Mouse (Mus musculus) bone marrow macrophage, adult 2 months (primary cell): ENCODE data around the gene Prss33. TPM values are rescaled to one million over a fixed set of nuclear protein-coding genes. Genes with fewer than 3 reads are reported as not detected.
A peak's percentile ranks its signal among the peaks of the same experiment; 100 is the strongest.

Experiments
- H3K27ac ChIP-seq: 2 replicates; pipeline ENCODE4 v1.5.1; 2012; ENCODE audit warnings: low read depth, low read length; ENCODE audit not compliant: insufficient read depth
- H3K4me1 ChIP-seq: 2 replicates; pipeline ENCODE4 v1.6.1; 2012; ENCODE audit warnings: low read length; ENCODE audit not compliant: control insufficient read depth, insufficient read depth
- H3K4me3 ChIP-seq: 2 replicates; pipeline ENCODE4 v1.5.1; 2012; ENCODE audit warnings: mild to moderate bottlenecking, low read length, moderate library complexity; ENCODE audit not compliant: insufficient read depth
- CTCF ChIP-seq: IDR thresholded peaks from 2 replicates; pipeline ENCODE4 v1.5.1; 2012; ENCODE audit warnings: low read depth, mild to moderate bottlenecking, low read length, moderate library complexity
- POLR2A ChIP-seq: IDR thresholded peaks from 2 replicates; pipeline ENCODE4 v1.6.1; 2012; ENCODE audit warnings: mild to moderate bottlenecking, low read depth, low read length, borderline replicate concordance
- polyA plus RNA-seq: library from polyadenylated mRNA; stranded (reverse); fragments of >200 nt; gene quantifications from 2 replicates; pipeline ENCODE4 v1.2.4, GENCODE M21; 2012; ENCODE audit not compliant: missing spikeins, insufficient read depth, insufficient read length

Gene Prss33
- polyA plus RNA-seq, 1 experiment, result not detected

GRCm38 (mm10) chr17:23828271-23829001 lies 7.4 kb downstream of the Prss33 start:
- Histone ChIP-seq H3K27ac (0 out of 2 replicates have a peak overlapping the region, but pooled peaks have one; percentile 2), H3K4me3 (peak overlapping the region; percentile 95)
- TF ChIP-seq POLR2A (no peak), CTCF (no peak)

GRCm38 (mm10) chr17:23825591-23825990 lies 10.3 kb downstream of the Prss33 start:
- no peak overlapping the region for H3K4me3 ChIP-seq
- H3K4me1 ChIP-seq, result peaks cover 8% of the 10 kb centered on the region
- TF ChIP-seq POLR2A, result no peak
- TF ChIP-seq CTCF, result no peak
- H3K27ac ChIP-seq, result no peak overlapping the region

More at GRCm38 (mm10) chr17:23828271-23829001, 7.4 kb downstream of the Prss33 start:
- peaks cover 11% of the 10 kb centered on the region for H3K4me1 ChIP-seq

- Histone ChIP-seq H3K4me3 (no peak overlapping the region), H3K27ac (no peak overlapping the region), H3K4me1 (peaks cover 3% of the 10 kb centered on the region; the same call in 1 of the 2 replicates)
- no peak for TF ChIP-seq POLR2A
- TF ChIP-seq CTCF, result no peak
Measured at GRCm38 (mm10) chr17:23823614-23824013, 12.2 kb downstream of the Prss33 start.

GRCm38 (mm10) chr17:23823018-23823417 lies 12.8 kb downstream of the Prss33 start:
- Histone ChIP-seq H3K4me3 (no peak overlapping the region), H3K27ac (no peak overlapping the region), H3K4me1 (peaks cover 3% of the 10 kb centered on the region; the same call in 1 of the 2 replicates)
- TF ChIP-seq POLR2A, result no peak
- no peak for TF ChIP-seq CTCF

- Histone ChIP-seq H3K4me3 (no peak overlapping the region), H3K27ac (no peak overlapping the region), H3K4me1 (no peaks in the 10 kb centered on the region)
- TF ChIP-seq POLR2A, result no peak
- TF ChIP-seq CTCF, result no peak
Measured at GRCm38 (mm10) chr17:23822094-23822493, 13.8 kb downstream of the Prss33 start.

GRCm38 (mm10) chr17:23820731-23821130 lies 15.1 kb downstream of the Prss33 start:
- Histone ChIP-seq H3K27ac (no peak overlapping the region), H3K4me3 (no peak overlapping the region), H3K4me1 (no peaks in the 10 kb centered on the region)
- TF ChIP-seq CTCF (no peak), POLR2A (no peak)

GRCm38 (mm10) chr17:23819235-23819634 lies 16.6 kb downstream of the Prss33 start:
- H3K27ac ChIP-seq, result no peak overlapping the region
- no peaks in the 10 kb centered on the region for H3K4me1 ChIP-seq

GRCm38 (mm10) chr17:23818579-23818978 lies 17.3 kb downstream of the Prss33 start:
- H3K27ac ChIP-seq, result no peak overlapping the region
- H3K4me1 ChIP-seq, result no peaks in the 10 kb centered on the region
- TF ChIP-seq CTCF, result no peak
- TF ChIP-seq POLR2A, result no peak
- H3K4me3 ChIP-seq, result no peak overlapping the region

More at GRCm38 (mm10) chr17:23819235-23819634, 16.6 kb downstream of the Prss33 start:
- H3K4me3 ChIP-seq, result no peak overlapping the region
- TF ChIP-seq CTCF (no peak), POLR2A (no peak)

- H3K27ac ChIP-seq, result no peak overlapping the region
- no peak for TF ChIP-seq CTCF
- TF ChIP-seq POLR2A, result no peak
- H3K4me1 ChIP-seq, result no peaks in the 10 kb centered on the region
- H3K4me3 ChIP-seq, result no peak overlapping the region
Measured at GRCm38 (mm10) chr17:23815641-23816040, 20.2 kb downstream of the Prss33 start.

GRCm38 (mm10) chr17:23807918-23808317 lies 27.9 kb downstream of the Prss33 start:
- H3K4me1 ChIP-seq, result peaks cover 17% of the 10 kb centered on the region
- TF ChIP-seq CTCF, result no peak
- no peak for TF ChIP-seq POLR2A
- H3K4me3 ChIP-seq, result no peak overlapping the region
- H3K27ac ChIP-seq, result no peak overlapping the region
